Mouse (Mus musculus) central nervous system, embryonic 14 days (tissue): ENCODE data around the gene Zfp142. TPM values are rescaled to one million over a fixed set of nuclear protein-coding genes. Genes with fewer than 3 reads are reported as not detected.

Source experiments
- polyA plus RNA-seq: library from polyadenylated mRNA; depleted of rRNA; stranded (reverse); fragments of >200 nt; gene quantifications from 2 replicates; pipeline ENCODE4 v1.2.3, GENCODE M21; 2012; rRNA removed

Gene Zfp142
- polyA plus RNA-seq: 21.8 and 22.3 TPM in 2 replicates

DNA sequence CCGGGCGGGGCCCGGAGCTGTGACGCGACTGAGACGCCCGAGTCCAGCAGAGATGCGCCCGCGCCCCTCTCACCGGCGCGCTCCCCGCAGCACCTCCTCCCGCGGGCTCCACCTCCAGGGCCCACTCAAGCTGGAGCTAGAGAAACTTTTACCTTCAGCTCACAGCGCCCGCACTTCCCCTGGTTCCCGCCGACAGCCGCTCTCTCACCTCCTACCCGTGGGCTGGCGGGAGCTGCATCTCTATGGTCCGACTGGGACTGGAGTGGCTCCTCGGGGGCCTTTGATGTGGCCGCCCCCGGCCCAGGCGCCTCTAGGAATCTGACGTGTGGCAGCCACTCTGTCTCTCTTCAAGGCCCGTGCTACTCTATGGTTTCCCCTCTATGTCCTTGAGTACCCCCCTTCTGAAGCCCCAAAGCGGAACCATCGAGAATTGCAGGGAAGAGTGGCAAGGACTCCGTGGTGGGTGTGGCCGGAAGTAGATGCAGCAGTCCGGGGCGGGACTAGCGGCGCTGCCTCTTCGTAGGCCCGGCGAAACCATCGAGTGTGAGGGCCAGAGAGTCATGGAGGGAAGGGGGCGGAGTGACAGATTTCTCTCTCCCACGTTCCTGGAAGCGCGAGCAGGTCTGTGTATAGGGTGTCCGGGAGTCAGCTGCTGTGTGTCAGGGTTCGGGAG, at the start of gene Zfp142, which contains the start of gene Bcs1l:
TSS of gene Zfp142 (minus strand) at position 474 of the 673 bp plus-strand sequence.
TSS of gene Bcs1l (plus strand) at position 517 of the 673 bp plus-strand sequence.

DNA sequence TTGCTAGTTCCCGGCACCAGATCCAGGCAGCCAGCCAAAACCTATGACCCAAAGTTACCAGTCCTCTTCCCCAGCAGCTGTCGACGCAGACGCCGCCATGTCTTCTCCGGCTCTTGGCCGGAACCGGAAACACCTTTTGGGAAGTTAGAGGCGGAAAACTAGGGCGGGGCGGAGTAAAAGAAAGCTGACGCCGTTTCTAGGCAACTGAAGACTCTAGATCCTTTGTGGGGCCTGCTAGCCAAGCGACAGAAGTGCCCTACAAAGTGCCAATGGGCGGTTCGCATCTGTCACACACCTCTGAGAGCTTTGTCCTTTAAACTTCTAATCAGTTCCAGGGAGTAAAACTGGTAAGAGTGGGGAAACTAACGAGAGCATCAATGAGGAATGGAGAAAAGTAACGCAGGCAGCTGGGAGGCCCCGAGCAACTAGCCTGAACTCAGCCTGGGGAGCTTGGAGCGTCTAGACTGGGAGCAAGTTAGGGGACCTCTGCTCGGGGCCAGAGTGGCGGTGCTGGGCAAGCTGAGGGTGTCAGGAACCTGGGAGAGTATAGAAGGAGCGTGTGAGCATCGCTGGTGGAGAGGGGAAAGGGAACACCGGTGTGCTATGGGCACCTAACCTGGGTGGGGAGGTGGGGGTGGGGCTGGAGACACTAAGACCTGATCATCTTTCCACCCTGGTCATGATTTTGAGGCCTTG, 13.4 kb upstream of the Zfp142 start, which contains the start of the genes Rnf25 and Stk36:
TSS of gene Rnf25 (minus strand) at position 131 of the 696 bp plus-strand sequence.
TSS of gene Stk36 (plus strand) at position 179 of the 696 bp plus-strand sequence.

DNA sequence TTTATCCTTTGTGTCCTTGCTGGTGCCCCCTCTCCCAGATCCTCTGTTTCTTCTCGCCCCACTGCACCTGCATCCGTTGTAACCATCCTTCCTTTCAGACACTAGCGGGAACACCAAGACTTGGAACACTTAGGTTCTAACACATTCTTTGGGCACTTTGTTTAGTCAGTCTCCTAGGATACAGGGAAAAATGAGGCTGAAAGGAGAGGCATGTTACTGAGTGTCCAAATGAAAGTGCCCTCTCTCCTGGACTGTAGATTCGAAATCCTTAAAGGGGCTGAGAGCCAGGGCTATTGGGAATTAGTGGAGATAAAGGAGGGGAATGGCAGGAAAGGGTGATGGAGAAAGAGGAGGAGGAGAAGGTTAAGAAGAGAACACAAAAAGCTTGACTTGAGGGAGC, 43.9 kb downstream of the Zfp142 start, which contains the start of gene Usp37:
TSS of gene Usp37 (minus strand) at position 101 of the 400 bp plus-strand sequence.

DNA sequence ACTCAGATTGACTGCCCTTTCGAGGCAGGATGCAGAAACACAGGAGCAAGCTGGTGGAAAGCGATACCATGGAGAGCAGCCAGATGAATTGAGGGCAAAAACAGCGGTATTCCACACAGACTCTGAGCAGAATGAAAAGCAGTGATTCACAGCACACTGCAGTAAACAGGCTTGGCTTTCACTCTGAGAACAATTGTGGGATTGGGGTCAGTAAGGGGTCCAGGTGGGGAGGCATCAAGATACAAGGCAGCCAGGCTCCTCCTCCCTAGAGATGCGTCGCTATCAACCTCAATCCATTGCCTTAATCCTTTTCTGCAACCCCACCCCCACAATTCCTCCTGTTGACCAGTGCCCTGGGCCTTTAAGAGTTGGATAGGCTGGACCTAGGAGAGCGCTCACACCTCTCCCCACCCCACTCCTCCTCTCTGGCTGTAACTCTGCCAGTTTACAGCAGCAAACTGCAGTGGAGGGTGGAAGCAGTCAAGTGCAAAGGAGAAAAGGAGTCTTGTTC, 45.5 kb downstream of the Zfp142 start, which contains the start of gene Plcd4:
TSS of gene Plcd4 (plus strand) at position 438 of the 511 bp plus-strand sequence.

Other genes with a start within 250 kb of the Zfp142 start
- 2.4 and 2.7 TPM in 2 replicates for gene Catip, start 226.1 kb downstream of the Zfp142 start, polyA plus RNA-seq
- 4.1 and 4.3 TPM in 2 replicates for gene Slc11a1, start 213.1 kb downstream of the Zfp142 start, polyA plus RNA-seq
- gene Ctdsp1, start 196.7 kb downstream of the Zfp142 start, polyA plus RNA-seq: 40.5 and 53.6 TPM in 2 replicates
- gene Vil1, start 178.9 kb downstream of the Zfp142 start, polyA plus RNA-seq: 0.05 and 0.06 TPM in 2 replicates
- gene Cnot9, start 82.2 kb downstream of the Zfp142 start, polyA plus RNA-seq: 50.3 and 54.8 TPM in 2 replicates
- 2.6 and 3.4 TPM in 2 replicates for gene Plcd4, start 45.4 kb downstream of the Zfp142 start, polyA plus RNA-seq
- 11.9 and 12.6 TPM in 2 replicates for gene Usp37, start 44.0 kb downstream of the Zfp142 start, polyA plus RNA-seq
- 27.5 and 28.9 TPM in 2 replicates for gene Bcs1l, start within 50 bp of the Zfp142 start, polyA plus RNA-seq
- gene Rnf25, start 13.2 kb upstream of the Zfp142 start, polyA plus RNA-seq: 148 and 159 TPM in 2 replicates
- 23.1 TPM in 2 replicates for gene Stk36, start 13.2 kb upstream of the Zfp142 start, polyA plus RNA-seq
- 33.3 and 38.8 TPM in 2 replicates for gene Ttll4, start 73.5 kb upstream of the Zfp142 start, polyA plus RNA-seq
- 2.5 and 4.0 TPM in 2 replicates for gene Cyp27a1, start 125.3 kb upstream of the Zfp142 start, polyA plus RNA-seq
- gene Prkag3, start 161.0 kb upstream of the Zfp142 start, polyA plus RNA-seq: 0.07 and 0.98 TPM in 2 replicates
- gene Wnt6, start 183.6 kb upstream of the Zfp142 start, polyA plus RNA-seq: 2.6 and 8.3 TPM in 2 replicates
- 0.34 and 1.1 TPM in 2 replicates for gene Wnt10a, start 203.3 kb upstream of the Zfp142 start, polyA plus RNA-seq